Mouse (Mus musculus): Measurements from ENCODE around the gene Adamts1.
A peak's percentile ranks its signal among the peaks of the same experiment; 100 is the strongest.

Adamts1 gene

GRCm38 (mm10) chr16:85802954-85803353 lies at the start of gene Adamts1:
Gene Adamts1 (minus strand): TSS chr16:85803113.
- peak; percentile 64 to 66 for DNase-seq (ENCODE audit: low spot score in 2 of 2)

DNA sequence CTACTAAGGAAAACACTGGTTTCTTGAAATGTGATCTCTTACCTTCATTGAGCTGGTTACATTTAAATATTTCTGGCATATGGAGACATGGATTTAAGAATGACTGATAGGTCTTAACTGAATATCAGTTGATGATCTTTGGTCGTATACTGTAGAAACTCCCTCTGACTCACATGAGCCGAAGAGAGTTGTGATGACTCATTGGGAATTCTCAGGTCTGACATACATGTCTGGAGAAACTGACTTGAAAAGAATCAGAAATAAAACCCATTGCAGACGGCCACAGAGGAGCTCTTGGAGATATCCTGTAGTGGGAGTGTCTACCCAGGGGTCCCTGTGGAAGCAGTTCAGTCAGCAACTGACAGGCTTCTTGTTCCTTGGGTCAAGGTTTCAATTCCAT lies 24.2 kb upstream of the Adamts1 start:
- no peak for DNase-seq (ENCODE audit: low spot score in 2 of 2)

- no peak for DNase-seq (ENCODE audit: low spot score in 2 of 2)
Measured at GRCm38 (mm10) chr16:85822330-85822916, 19.5 kb upstream of the Adamts1 start.

- DNase-seq (ENCODE audit: low spot score in 2 of 2) = no peak
Measured at GRCm38 (mm10) chr16:85819808-85820458, 17.0 kb upstream of the Adamts1 start.

DNA sequence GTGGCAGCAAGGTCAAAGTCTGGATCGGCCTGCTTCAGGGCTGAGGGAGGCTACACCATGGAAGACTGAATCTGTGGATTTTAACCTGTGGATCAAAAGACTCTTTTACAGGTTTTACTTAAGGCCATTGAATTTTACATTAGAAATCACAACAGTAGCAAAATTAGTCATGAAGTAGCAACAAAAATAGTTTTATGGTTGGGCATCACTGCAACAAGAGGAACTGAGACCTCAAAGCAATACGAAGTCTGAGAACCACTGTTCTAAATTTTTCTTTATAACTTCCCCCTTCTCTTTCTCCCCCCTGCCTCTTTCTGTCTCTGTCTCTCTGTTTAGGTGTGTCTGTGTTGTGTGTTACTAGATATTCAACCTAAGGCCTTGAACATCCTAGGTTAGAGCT lies 11.2 kb upstream of the Adamts1 start:
- DNase-seq (ENCODE audit: low spot score in 2 of 2) = no peak

GRCm38 (mm10) chr16:85807626-85808025 lies 4.7 kb upstream of the Adamts1 start:
- peak; percentile 40 to 63 for DNase-seq (ENCODE audit: low spot score in 2 of 2)

- peak; percentile 29 to 63 for DNase-seq (ENCODE audit: low spot score in 2 of 2)
Measured at GRCm38 (mm10) chr16:85807072-85807471, 4.2 kb upstream of the Adamts1 start.

GRCm38 (mm10) chr16:85805581-85805980 lies 2.7 kb upstream of the Adamts1 start:
- no peak for DNase-seq (ENCODE audit: low spot score in 2 of 2)

DNA sequence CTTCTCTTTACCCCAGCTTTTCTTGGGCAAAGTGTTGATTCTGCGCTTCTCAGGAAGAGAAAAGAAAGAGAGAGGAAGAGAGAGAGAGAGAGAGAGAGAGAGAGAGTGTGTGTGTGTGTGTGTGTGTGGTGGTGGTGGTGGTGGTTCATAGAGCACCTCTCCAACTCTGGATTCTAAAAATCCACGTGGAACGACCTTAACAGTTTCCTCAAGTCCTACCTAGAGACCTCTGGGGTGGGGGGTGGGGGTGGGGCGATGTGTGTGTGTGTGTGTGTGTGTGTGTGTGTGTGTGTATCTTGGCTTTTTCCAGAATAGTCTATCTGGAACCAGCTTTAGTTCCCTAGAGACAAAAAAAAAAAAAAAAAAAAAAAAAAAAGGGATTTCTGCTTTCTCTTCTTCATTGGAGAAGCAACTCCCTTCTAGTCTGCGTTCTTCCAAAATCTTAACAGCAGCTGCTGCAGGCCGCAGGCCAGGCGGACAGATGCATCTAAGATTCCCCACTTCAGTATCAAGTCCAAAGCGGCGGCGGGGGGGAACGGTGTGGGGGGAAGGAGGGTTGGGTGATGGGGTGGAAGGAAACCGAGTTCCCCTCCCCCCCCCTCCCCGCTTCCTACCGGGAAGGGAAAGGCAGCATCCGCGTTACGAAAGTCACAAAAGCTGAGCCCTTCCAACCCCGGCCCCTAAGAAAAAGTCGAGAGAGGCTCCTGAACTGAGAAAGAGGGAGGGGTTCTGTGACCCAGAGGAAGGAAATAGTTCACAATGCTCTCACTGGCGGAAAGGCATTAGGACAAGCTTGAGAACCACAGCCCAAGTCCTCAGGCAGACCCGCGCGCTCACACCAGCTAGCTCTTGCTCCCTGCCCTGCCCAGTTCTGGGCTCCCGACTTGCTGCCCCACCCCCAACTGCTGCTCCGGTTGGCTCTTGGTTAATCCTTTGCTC lies 969 bp upstream of the Adamts1 start:
- DNase-seq (ENCODE audit: low spot score in 2 of 2) = peak; percentile 24 to 27

DNA sequence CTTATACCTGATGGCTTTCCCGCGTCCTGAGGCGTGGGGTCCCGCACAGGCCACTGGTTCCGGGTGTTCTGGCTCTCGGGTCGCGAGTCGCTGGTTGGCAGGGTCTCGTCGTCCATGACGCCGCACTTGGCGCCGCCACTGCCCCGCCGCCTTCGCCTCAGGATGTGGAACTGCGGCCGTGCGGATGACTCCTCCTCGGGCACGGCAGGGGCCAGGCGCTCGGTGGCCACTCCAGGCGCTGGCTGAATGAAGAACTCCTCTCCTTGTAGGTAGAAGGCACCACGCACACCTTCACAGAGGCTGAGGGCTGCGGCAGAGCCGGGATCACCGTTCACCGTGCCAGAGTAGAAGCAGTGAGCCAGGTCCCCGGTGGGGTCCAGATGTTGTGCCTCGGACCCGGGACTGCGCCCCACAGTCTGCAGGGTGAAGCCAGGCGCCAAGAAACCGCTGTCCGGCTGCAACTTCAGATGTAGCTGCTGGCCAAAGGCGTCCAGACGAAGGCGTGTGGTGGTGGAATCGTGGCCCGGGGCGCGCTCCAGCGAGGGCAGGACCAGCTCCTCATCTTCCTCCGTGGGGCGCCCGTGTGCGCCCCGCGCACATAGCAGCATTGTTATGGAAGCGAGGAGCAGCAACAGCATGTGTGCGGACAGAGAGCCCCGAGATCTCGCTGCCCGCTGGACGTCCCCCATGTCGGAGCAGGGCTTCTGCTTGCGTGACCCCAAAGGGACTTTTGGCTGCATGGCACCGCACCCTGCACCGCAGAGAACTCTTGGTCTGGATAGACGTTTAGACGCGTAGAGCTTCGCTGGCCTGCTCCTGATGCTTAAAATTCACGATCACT lies 722 bp downstream of the Adamts1 start:
- DNase-seq (ENCODE audit: low spot score in 2 of 2) = peak; percentile 19 to 23

GRCm38 (mm10) chr16:85801252-85801651 lies 1.7 kb downstream of the Adamts1 start:
- DNase-seq (ENCODE audit: low spot score in 2 of 2) = peak; percentile 78 to 81

DNA sequence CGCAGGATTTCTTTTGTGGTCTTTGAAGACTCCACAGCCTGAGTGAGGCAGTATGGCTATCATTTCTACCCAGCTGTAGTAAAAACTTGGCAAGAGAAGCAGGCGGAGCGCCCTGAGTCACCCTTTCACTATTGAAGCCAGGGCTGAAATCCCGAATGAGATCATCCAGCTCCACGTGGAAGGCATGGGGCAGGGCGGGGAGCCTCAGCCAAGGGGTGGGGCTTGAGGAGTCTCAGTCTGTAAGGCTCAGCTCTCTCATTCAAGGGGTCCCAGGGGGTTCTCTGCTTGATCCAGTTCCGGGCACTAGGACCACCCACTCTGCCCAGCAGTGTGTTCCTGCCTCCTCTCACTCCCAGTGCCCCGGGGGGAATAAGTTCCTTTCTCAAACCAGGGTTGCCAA lies 2.2 kb downstream of the Adamts1 start:
- peak; percentile 71 to 78 for DNase-seq (ENCODE audit: low spot score in 2 of 2)

GRCm38 (mm10) chr16:85799971-85800370 lies 2.9 kb downstream of the Adamts1 start:
- DNase-seq (ENCODE audit: low spot score in 2 of 2) = no peak

DNA sequence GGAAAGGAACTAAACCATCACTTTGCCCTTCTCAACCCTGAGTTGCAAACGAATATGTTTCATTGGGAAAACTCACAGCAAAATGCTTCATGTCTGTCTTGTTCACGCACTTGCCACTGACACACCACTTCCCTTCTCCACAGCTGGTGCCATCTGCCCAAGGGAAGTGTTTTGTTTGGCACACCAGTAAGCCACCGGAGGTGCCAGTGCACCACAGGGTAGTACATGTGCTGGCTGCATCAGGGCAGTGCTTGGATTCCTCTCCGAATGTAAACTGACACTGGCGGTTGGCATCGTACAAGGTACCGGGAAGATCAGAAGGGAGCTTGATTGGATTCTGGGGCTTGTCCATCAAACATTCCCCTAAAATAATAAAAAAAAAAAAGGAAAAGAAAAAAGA lies 4.6 kb downstream of the Adamts1 start:
- no peak for DNase-seq (ENCODE audit: low spot score in 2 of 2)

GRCm38 (mm10) chr16:85797161-85797560 lies 5.8 kb downstream of the Adamts1 start:
- DNase-seq (ENCODE audit: low spot score in 2 of 2) = no peak

DNA sequence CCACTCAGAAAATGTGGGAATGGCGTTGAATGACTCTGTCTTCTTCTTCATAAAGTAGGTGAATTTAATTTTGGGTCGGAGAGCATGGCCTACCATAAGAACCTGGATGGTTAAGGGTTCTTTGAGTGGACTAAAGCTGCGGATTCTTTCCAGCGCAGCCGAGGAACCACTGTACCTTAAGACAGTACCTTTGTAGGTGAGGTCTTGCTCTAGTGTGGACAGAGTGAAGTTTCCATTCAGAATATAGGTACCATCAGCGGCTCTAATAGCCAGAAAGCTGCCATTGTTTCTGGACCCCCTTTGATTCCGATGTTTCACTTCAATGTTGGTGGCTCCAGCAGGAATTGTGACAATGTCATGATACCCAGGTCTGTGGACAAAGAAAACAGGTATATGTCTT lies 7.2 kb downstream of the Adamts1 start:
- DNase-seq (ENCODE audit: low spot score in 2 of 2) = no peak

DNA sequence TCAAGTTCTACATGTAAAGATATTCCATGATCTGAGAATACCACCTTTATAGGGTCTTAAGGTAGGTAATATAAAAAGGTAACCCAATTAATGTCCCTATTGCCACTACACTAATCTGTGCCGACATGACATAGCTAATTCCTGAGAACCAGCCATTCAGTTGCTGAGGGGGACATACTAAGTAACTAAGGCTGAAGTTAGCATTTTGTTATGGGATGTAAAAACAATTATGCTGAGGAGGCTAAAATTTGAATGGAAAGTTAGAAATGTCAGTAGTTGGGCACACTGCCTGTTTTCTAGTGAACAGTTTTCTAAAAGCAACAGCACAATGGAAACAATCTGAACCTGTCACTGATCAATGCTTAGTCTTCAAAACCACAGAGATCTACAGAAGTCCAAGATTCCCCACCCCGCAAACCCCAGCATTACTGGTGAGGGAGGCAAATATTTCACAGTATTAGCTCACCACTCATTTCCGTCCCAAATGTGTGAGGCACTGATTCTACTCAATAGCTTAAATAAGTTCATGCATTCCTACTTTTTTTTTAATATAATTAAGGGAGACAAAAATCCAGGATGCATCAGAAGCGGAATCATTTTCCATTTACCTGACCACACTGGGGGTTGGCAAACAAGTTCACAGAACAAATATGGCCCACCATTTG lies 9.6 kb downstream of the Adamts1 start:
- no peak for DNase-seq (ENCODE audit: low spot score in 2 of 2)

GRCm38 (mm10) chr16:85781076-85781475 lies 21.8 kb downstream of the Adamts1 start:
- no peak for DNase-seq (ENCODE audit: low spot score in 2 of 2)

DNA sequence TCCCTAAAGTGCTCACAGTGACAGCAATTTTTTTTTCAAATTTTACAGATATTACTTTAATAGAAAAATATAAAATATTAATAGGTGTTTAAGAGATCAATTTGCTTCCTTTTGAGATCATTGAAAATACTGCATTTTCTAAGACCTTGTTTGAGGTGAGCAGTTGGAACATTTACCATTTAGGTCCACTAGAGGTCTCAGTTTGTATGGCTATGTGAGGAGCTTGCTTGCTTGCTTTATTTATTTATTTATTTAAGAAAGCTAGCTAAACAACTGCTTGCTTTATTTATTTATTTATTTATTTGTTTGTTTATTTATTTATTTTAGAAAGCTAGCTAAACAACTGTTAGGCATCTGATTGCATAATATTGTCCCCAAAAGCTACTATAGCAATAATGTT lies 23.1 kb downstream of the Adamts1 start:
- DNase-seq (ENCODE audit: low spot score in 2 of 2) = no peak

DNA sequence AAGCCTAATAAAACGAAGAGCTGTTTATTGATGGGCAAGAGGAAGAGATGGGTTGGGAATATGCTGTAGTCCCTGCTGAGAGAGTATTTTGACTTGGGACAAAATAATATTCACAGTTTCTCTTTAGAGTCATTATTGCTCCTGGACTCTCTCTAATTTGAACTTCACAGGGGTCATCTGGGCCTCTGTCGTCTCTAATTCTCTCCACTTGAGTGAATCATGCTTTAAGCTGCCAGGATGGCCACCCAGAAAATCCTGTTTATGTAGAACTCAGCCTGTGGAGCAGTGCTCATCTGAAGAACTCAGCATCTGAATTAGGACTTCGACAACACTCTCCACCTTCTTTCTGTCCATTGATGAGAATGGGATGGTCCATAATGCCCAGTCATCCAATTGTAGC lies 30.6 kb downstream of the Adamts1 start:
- no peak for DNase-seq (ENCODE audit: low spot score in 2 of 2)

GRCm38 (mm10) chr16:85767341-85767740 lies 35.6 kb downstream of the Adamts1 start:
- no peak for DNase-seq (ENCODE audit: low spot score in 2 of 2)
